Mouse (Mus musculus) embryonic facial prominence, embryonic 12.5 days (tissue): Measurements from ENCODE around the gene Plrg1. TPM values are rescaled to one million over a fixed set of nuclear protein-coding genes. Genes with fewer than 3 reads are reported as not detected.

ENCODE experiments used
- ATAC-seq: fragments of 200-750 bp; cut with Nextera tagmentation; 2 replicates; pipeline ENCODE4 v1.8.0; 2017; ENCODE audit not compliant: insufficient number of reproducible peaks, insufficient read depth, low FRiP score, low TSS enrichment
- H3K27ac ChIP-seq: fragments of 300-500 bp; sonication (generic); 2 replicates; pipeline ENCODE4 v1.5.1; 2016; ENCODE audit warnings: mild to moderate bottlenecking
- H3K27me3 ChIP-seq: fragments of 300-500 bp; sonication (generic); 2 replicates; pipeline ENCODE4 v1.6.1; 2016; ENCODE audit warnings: mild to moderate bottlenecking, moderate library complexity
- H3K36me3 ChIP-seq: fragments of 300-500 bp; sonication (generic); 2 replicates; pipeline ENCODE4 v1.6.1; 2016; ENCODE audit warnings: mild to moderate bottlenecking
- H3K4me1 ChIP-seq: fragments of 300-500 bp; sonication (generic); 2 replicates; pipeline ENCODE4 v1.6.1; 2016
- H3K4me2 ChIP-seq: fragments of 300-500 bp; sonication (generic); replicated peaks from 2 replicates; pipeline ENCODE4 v1.6.1; 2016; ENCODE audit warnings: mild to moderate bottlenecking, moderate library complexity
- H3K4me3 ChIP-seq: fragments of 300-500 bp; sonication (generic); 2 replicates; pipeline ENCODE4 v1.5.1; 2016; ENCODE audit warnings: mild to moderate bottlenecking
- H3K9ac ChIP-seq: fragments of 300-500 bp; sonication (generic); 2 replicates; pipeline ENCODE4 v1.6.1; 2016; ENCODE audit warnings: mild to moderate bottlenecking, moderate library complexity
- H3K9me3 ChIP-seq: fragments of 300-500 bp; sonication (generic); 2 replicates; pipeline ENCODE4 v1.6.1; 2016; ENCODE audit warnings: mild to moderate bottlenecking, moderate library complexity
- WGBS: fragments of 180-500 bp; shearing (Covaris S2); methylation state at CpG from one replicate; pipeline ENCODE4 v1.1.7; 2016; 5-methylcytosine and 5-hydroxymethylcytosine counted together
- polyA plus RNA-seq: library from polyadenylated mRNA; unstranded; fragments of >200 nt; fragmentation: Nextera tagmentation; extraction: Ambion mirVana; gene quantifications from 2 replicates; pipeline ENCODE4 v1.2.1, GENCODE M21; 2016

The Plrg1 gene
- polyA plus RNA-seq, 1 experiment from 2014 or later = 118 TPM

DNA sequence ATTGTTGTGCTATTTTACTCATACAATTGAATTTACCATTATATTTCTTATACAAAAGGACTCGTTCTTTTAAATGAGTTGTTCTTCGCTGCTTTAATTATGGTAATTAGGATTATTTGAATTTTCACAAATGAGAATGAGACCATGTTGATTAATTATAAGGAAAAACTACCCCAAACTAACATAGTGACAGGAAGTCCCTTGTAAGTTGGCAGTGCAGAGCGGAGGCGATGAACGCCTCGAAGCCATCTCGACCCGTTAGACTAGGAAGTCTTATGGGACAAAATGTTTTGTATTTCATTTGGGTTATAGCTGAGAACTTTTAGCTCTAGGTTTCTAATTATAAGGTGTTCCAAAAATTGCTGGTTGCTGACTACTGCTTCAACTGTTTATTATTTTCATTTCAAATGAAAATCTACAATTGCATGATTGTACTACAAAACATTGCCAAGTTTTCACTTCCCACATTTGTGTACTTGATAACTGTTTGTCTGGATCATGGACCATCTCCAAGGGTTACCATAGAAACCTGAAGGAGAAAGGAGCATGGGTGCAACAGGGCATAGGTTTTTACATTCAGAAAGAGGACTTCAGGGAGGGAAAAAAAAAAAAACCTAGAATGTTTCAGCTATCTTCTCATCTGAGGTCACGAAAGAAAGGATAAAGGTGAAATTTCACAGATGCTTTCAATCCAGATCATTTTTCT lies 27.6 kb upstream of the Plrg1 start:
- H3K27ac ChIP-seq = no peak overlapping the region
- H3K9ac ChIP-seq = no peak overlapping the region
- WGBS = 85% methylated on average over 9 of the region's 9 CpGs
- no peak overlapping the region for H3K4me3 ChIP-seq
- H3K4me2 ChIP-seq = no peak overlapping the region
- no peak for ATAC-seq
- H3K4me1 ChIP-seq = no peaks in the 10 kb centered on the region
- no peaks in the 10 kb centered on the region for H3K27me3 ChIP-seq
- H3K9me3 ChIP-seq = no peaks in the 10 kb centered on the region
- no peaks in the 10 kb centered on the region for H3K36me3 ChIP-seq

DNA sequence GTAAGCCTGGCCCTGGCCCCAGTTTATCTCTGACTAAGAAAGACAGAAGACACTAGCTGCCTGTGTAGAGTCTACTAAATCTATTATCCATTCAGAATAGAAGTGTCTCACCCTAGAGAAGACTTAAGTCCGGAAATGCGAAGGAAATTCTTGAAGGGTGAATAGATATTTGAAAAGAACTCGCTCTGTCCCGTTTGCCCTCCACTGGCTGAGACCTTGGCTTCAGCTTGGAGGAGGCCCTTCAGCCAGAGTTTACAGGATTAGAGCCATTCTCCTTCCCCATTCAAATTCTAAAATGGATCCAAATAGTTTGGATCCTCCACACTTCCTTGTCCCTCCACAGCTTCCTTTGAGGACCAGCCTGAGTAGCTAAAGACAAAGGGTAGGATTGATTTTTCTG lies 25.0 kb upstream of the Plrg1 start:
- no peak overlapping the region for H3K9ac ChIP-seq
- ATAC-seq = no peak
- no peak overlapping the region for H3K4me2 ChIP-seq
- WGBS = 83% methylated on average over 4 of the region's 4 CpGs
- H3K27ac ChIP-seq = no peak overlapping the region
- H3K27me3 ChIP-seq = peaks cover 2% of the 10 kb centered on the region; the same call in 1 of the 2 replicates
- no peaks in the 10 kb centered on the region for H3K9me3 ChIP-seq
- H3K4me3 ChIP-seq = no peak overlapping the region
- 0 out of 2 replicates have a peak, but pooled peaks cover 6% of the 10 kb centered on the region for H3K4me1 ChIP-seq
- no peaks in the 10 kb centered on the region for H3K36me3 ChIP-seq

DNA sequence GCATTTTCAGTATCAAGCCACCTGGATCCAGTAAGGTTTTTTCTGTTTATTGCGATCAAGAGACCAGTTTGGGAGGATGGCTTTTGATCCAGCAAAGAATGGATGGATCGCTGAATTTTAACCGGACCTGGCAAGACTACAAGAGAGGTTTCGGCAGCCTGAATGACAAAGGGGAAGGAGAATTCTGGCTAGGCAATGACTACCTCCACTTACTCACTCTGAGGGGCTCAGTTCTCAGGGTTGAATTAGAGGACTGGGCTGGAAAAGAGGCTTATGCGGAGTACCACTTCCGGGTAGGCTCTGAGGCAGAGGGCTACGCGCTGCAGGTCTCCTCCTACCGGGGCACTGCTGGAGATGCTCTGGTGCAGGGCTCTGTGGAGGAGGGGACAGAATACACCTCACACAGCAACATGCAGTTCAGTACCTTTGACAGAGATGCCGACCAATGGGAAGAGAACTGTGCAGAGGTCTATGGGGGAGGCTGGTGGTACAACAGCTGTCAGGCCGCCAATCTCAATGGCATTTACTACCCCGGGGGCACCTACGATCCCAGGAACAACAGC lies 22.5 kb upstream of the Plrg1 start:
- 36% methylated on average over 13 of the region's 13 CpGs for WGBS
- ATAC-seq = no peak
- Histone ChIP-seq H3K27ac (no peak overlapping the region), H3K9ac (no peak overlapping the region), H3K4me1 (0 out of 2 replicates have a peak, but pooled peaks cover 6% of the 10 kb centered on the region), H3K9me3 (no peaks in the 10 kb centered on the region), H3K4me3 (0 out of 2 replicates have a peak overlapping the region, but pooled peaks have one; percentile 13), H3K4me2 (peak overlapping the region; percentile 44), H3K36me3 (no peaks in the 10 kb centered on the region), H3K27me3 (peaks cover 2% of the 10 kb centered on the region; the same call in 1 of the 2 replicates)

DNA sequence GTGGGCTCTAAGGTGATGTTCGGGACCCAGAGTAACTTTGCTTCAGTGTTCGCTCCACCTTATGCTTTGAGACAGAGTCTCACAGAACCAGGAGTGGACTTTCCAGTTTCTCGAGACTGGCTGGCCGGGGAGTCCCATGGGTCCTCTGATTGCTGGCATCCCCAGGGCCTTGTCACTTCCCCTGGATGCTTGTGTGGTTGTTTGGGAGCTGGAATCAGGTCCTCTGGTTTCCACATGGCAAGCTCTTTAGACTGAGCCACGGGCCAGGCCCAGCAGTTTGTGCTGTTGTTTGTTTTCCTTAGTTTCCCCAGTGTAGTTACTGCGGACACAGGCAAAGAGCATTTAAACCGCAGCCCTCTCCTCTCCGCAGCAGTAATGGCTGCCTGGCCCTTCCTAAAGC lies 21.5 kb upstream of the Plrg1 start:
- 0 out of 2 replicates have a peak, but pooled peaks cover 6% of the 10 kb centered on the region for H3K4me1 ChIP-seq
- H3K36me3 ChIP-seq = no peaks in the 10 kb centered on the region
- ATAC-seq = no peak
- H3K9ac ChIP-seq = no peak overlapping the region
- H3K27me3 ChIP-seq = peaks cover 2% of the 10 kb centered on the region; the same call in 1 of the 2 replicates
- no peaks in the 10 kb centered on the region for H3K9me3 ChIP-seq
- H3K27ac ChIP-seq = no peak overlapping the region
- WGBS = 64% methylated on average over 8 of the region's 8 CpGs
- H3K4me3 ChIP-seq = no peak overlapping the region
- no peak overlapping the region for H3K4me2 ChIP-seq

DNA sequence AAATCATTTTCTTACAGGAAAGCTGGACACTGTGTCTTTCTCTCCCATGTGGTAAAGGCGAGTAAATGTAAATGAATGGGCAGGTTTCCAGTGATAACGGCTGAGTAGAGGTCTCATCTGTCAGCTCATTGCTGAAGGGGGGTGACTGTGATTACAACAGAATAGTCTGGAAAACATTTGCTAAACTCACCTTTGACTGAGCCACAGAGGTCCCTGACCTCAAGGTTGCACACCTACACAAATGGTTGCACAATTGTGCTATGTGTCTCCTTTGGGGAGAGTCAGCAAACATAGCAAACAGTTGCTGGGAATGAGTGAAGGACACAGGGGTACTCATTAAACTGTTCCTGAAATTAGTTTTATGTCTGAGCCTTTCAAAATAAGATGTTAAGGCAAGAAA lies 16.5 kb upstream of the Plrg1 start:
- H3K9me3 ChIP-seq = no peaks in the 10 kb centered on the region
- H3K4me3 ChIP-seq = no peak overlapping the region
- H3K27ac ChIP-seq = no peak overlapping the region
- H3K9ac ChIP-seq = no peak overlapping the region
- 68% methylated on average over 2 of the region's 2 CpGs for WGBS
- no peak overlapping the region for H3K4me2 ChIP-seq
- H3K27me3 ChIP-seq = no peaks in the 10 kb centered on the region
- H3K36me3 ChIP-seq = no peaks in the 10 kb centered on the region
- no peak for ATAC-seq
- H3K4me1 ChIP-seq = no peaks in the 10 kb centered on the region

DNA sequence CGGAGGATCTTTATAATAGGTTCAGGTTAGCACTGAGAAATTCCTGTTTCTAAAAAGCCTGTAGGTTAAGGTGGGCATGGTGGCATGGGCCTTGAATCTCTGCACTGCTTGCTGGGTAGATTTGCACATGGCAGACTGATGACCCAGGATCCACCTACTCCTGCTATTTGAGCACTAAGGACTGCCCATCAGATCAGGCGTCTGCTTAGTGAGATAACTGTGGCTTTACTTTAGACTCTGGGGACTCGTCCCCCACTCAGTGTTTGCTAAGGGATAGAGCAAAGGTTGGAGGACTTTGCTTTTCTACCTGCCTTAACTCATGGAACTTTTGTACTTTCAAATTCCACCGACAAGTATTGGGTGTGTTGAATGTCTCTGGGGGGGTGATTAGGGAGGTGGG lies 15.7 kb upstream of the Plrg1 start:
- H3K4me2 ChIP-seq = no peak overlapping the region
- H3K4me1 ChIP-seq = no peaks in the 10 kb centered on the region
- no peaks in the 10 kb centered on the region for H3K9me3 ChIP-seq
- H3K4me3 ChIP-seq = no peak overlapping the region
- H3K27me3 ChIP-seq = no peaks in the 10 kb centered on the region
- 78% methylated on average over 4 of the region's 4 CpGs for WGBS
- H3K36me3 ChIP-seq = no peaks in the 10 kb centered on the region
- no peak overlapping the region for H3K9ac ChIP-seq
- H3K27ac ChIP-seq = no peak overlapping the region
- ATAC-seq = no peak

DNA sequence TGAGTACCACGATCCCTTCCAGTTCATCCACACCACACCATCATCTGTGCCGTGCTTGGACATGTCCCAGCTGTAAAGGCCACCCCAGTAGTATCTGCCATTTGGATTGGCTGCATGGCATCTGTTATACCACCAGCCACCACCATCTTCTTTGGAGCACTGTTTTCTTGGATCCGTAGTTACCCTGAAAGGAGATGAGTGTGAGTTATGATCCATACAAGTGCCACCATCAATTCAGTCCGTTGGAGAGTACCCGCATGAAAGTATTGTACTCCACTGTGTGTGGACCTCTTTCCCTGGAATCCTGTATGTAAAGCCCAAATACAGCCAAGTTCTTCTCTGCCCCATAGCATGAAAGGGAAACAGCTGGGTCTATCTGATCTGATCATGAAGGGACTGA lies 12.9 kb upstream of the Plrg1 start:
- H3K9ac ChIP-seq = no peak overlapping the region
- H3K9me3 ChIP-seq = no peaks in the 10 kb centered on the region
- no peaks in the 10 kb centered on the region for H3K36me3 ChIP-seq
- H3K27ac ChIP-seq = no peak overlapping the region
- H3K4me2 ChIP-seq = no peak overlapping the region
- 90% methylated on average over 5 of the region's 5 CpGs for WGBS
- 0 out of 2 replicates have a peak, but pooled peaks cover 3% of the 10 kb centered on the region for H3K27me3 ChIP-seq
- H3K4me3 ChIP-seq = no peak overlapping the region
- no peak for ATAC-seq
- H3K4me1 ChIP-seq = no peaks in the 10 kb centered on the region

DNA sequence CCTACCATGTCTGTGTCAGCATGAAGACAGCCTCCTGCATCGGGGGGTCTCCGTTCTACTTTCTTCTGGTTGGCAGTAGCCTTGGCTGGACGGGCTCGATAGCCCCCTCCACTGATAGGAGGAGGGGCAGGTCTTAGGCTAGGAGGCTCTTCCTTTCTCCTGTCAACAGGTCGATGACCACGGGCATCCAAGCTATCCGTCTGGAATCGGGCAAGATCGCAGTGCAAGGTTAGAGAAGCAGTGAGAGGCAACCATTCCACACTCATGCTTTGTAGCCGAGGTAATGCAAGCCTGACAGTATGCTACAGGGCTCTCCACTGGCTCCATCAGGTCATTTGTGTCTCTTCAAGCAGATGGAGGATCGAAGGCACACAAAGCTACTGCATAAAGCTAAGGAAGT lies 8.7 kb upstream of the Plrg1 start:
- no peak overlapping the region for H3K27ac ChIP-seq
- 84% methylated on average over 11 of the region's 11 CpGs for WGBS
- no peak overlapping the region for H3K9ac ChIP-seq

DNA sequence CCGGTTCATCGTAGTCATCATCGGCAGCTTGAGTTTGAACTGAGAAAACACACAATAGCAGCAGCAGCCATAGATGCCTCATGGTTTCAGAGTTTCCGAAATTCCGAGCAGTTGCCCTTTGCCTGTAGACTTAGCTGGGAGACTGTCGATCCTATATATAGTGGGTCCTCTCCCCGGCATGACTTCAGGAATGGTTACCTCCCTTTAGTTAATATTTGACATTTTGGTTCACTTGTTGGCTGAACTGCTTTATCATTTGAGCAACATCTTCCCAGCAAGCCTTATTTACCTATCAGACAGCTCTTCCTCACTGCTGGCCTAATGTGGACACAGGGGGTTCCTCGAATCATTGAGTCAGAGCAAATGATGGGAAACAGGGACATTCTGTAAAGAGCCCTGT lies 5.6 kb upstream of the Plrg1 start, which contains the start of gene Fgb:
Fgb (minus strand) TSS at position 184 of the 400 bp plus-strand sequence.
- WGBS = 94% methylated on average over 8 of the region's 8 CpGs
- H3K4me1 ChIP-seq = no peaks in the 10 kb centered on the region
- H3K27me3 ChIP-seq = 0 out of 2 replicates have a peak, but pooled peaks cover 3% of the 10 kb centered on the region
- no peaks in the 10 kb centered on the region for H3K36me3 ChIP-seq
- no peak within 1 kb of the TSS for H3K27ac ChIP-seq
- H3K9me3 ChIP-seq = no peaks in the 10 kb centered on the region
- no peak within 1 kb of the TSS for H3K4me2 ChIP-seq
- H3K4me3 ChIP-seq = no peak within 1 kb of the TSS
- H3K9ac ChIP-seq = no peak within 1 kb of the TSS
- ATAC-seq = no peak

More for the DNA sequence above, 8.7 kb upstream of the Plrg1 start:
- Histone ChIP-seq H3K4me1 (no peaks in the 10 kb centered on the region), H3K9me3 (no peaks in the 10 kb centered on the region), H3K27me3 (0 out of 2 replicates have a peak, but pooled peaks cover 3% of the 10 kb centered on the region), H3K4me3 (no peak overlapping the region), H3K36me3 (no peaks in the 10 kb centered on the region), H3K4me2 (no peak overlapping the region)
- no peak for ATAC-seq

DNA sequence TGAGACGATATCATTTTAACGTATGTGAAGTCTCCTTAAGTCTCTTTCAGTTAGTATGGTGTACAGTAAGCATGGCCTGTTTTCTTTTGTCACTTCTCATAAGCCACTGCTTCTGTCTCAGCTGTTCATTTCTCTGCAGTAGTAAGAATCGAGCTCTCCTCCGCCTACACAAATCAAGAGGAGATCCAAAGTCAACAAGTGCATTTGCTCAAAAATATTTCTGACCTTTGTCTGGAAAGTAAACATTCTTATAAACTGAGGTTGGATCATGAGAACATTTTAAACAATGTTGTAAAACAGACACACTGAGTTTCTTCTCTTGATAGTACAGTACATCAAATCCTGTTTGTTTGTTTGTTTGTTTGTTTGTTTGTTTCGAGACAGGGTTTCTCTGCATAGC lies 4.7 kb upstream of the Plrg1 start:
- 80% methylated on average over 5 of the region's 5 CpGs for WGBS
- H3K36me3 ChIP-seq = no peaks in the 10 kb centered on the region
- no peak for ATAC-seq

DNA sequence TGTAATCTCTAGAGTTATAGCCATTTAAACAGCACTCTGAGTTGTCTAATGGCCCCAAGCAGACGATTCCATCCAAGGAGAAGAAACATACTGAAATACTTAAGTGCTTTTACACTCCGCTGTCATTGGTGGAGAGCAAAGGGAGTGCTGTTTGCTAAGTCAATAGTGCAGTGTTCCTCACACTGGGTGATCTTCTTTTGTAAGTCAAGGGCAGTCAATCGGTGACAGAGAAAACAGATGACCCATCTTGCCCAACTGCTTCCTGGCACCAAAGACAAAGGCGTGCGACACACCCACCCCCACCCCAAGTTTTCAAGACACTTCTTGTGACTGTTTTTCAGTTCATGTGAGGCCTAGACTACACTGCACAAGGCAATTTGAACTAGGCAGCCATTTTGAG lies 3.2 kb upstream of the Plrg1 start:
- Histone ChIP-seq H3K27ac (no peak overlapping the region), H3K36me3 (peaks cover 2% of the 10 kb centered on the region; the same call in 1 of the 2 replicates), H3K9ac (no peak overlapping the region), H3K27me3 (no peaks in the 10 kb centered on the region), H3K9me3 (no peaks in the 10 kb centered on the region), H3K4me1 (peaks cover 8% of the 10 kb centered on the region), H3K4me3 (no peak overlapping the region), H3K4me2 (no peak overlapping the region)
- ATAC-seq = no peak
- 86% methylated on average over 5 of the region's 5 CpGs for whole genome bisulfite sequencing

More for the DNA sequence above, 4.7 kb upstream of the Plrg1 start:
- no peak overlapping the region for H3K9ac ChIP-seq
- 0 out of 2 replicates have a peak, but pooled peaks cover 3% of the 10 kb centered on the region for H3K27me3 ChIP-seq
- no peaks in the 10 kb centered on the region for H3K9me3 ChIP-seq
- H3K4me3 ChIP-seq = no peak overlapping the region
- H3K4me1 ChIP-seq = no peaks in the 10 kb centered on the region
- H3K4me2 ChIP-seq = no peak overlapping the region
- H3K27ac ChIP-seq = no peak overlapping the region

DNA sequence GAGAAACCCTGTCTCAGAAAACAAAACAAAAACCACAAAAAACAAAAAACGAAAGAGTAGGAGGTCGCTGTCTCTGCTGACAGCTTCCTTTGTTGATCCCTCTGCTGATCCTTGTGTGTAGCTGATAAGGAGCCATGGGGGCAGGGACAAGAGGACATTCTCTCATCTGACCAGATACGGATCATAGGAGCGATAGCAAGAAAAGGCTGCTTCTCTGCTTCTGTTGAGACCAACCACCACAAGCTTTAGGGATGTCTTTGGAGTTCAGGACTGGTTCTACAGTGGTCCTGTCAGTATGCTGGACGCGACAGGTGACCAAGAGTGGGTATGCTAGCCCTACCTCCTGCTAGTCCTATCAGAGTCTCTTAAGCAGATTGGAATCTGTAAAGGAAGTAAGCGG lies 2.2 kb upstream of the Plrg1 start:
- H3K9ac ChIP-seq = no peak overlapping the region
- H3K27ac ChIP-seq = no peak overlapping the region
- 88% methylated on average over 7 of the region's 7 CpGs for WGBS
- no peak for ATAC-seq
- no peaks in the 10 kb centered on the region for H3K27me3 ChIP-seq
- H3K4me1 ChIP-seq = peaks cover 8% of the 10 kb centered on the region
- peaks cover 5% of the 10 kb centered on the region; the same call in 1 of the 2 replicates for H3K36me3 ChIP-seq
- no peak overlapping the region for H3K4me2 ChIP-seq
- H3K9me3 ChIP-seq = no peaks in the 10 kb centered on the region
- H3K4me3 ChIP-seq = no peak overlapping the region
